Mouse (Mus musculus): ENCODE results near the gene Exoc7. TPM values are rescaled to one million over a fixed set of nuclear protein-coding genes. Genes with fewer than 3 reads are reported as not detected.

Gene Exoc7
- polyA plus RNA-seq (2016; fragmentation: Nextera tagmentation; extraction: Ambion mirVana): 75.5 and 89.3 TPM in 2 replicates

DNA sequence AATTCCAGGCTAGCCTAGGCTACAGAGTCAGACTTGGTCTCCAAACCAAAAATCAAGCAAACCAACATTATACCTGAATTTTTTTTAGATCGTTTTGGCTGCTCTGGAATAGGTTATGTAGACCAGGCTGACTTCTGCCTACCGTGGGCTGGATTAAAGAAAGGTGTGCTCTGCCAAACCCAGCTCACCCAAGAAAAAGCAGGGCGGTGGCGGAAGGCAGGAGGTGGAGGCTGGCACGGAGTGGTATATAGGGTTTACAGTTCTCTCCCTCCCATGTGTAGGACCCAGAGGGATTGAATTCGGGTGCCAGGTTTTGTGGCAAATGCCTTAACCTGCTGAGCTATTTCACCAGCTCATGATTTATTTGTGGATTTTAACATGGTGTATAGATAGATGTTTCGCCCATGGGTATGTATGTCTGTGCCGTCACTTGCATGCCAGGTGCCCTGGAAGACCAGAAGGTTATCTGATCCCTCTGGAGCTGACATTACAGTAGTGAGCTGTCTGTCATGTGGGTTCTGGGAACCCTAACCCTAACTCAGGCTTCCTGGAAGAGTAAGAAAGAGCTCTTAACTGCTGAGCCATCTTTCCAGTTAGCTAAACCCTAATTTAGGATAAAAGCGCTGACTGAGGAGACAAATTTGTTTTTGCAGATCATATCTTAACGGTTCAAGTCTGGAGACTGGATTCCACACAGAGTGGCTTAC, at the start of gene Exoc7:
Gene Exoc7, minus strand, starts transcription at position 215 of the 707 bp plus-strand sequence.
- Histone ChIP-seq H3K27me3 (replicated peaks) (0 out of 2 replicates have a peak, but pooled peaks cover 4% of the 10 kb centered on the region), H3K9ac (peak within 1 kb of the TSS; percentile 75), H3K4me3 (peak within 1 kb of the TSS; percentile 57), H3K27ac (no peak within 1 kb of the TSS), H3K4me1 (peaks cover 6% of the 10 kb centered on the region; the same call in 1 of the 2 replicates), H3K4me2 (replicated peaks) (peak within 1 kb of the TSS; percentile 88), H3K36me3 (peaks cover 27% of the 10 kb centered on the region), H3K9me3 (no peaks in the 10 kb centered on the region)
- WGBS: 82% methylated on average over 10 of the region's 10 CpGs
- ATAC-seq (ENCODE audit: low FRiP score, low read depth): peak; percentile 45; the same call in 1 of the 2 replicates

DNA sequence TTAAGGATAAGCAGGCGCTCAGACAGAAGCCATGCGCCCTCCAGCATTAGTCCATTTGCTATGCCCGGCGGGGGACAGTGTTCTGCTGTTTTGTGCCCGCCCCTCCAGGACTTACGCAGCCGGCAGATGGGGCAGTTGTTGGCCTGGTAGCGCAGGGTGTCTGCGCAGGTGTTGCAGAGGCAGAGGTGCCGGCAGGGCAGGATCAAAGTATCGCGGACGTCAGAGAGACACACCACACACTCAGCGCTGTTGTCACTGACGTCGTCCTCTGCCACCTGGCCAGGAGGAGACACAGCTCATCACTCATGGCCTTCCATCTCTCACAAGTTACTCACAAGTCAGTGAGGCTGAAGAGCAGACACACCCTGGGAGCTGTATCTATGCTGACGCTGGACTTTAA, 47.5 kb upstream of the Exoc7 start:
- ATAC-seq (ENCODE audit: low FRiP score, low read depth): no peak
- 0 out of 2 replicates have a peak, but pooled peaks cover 4% of the 10 kb centered on the region for H3K9me3 ChIP-seq
- no peaks in the 10 kb centered on the region for H3K4me1 ChIP-seq
- H3K4me3 ChIP-seq: no peak overlapping the region
- no peak overlapping the region for H3K9ac ChIP-seq
- 44% methylated on average over 17 of the region's 17 CpGs for WGBS
- no peak overlapping the region for H3K27ac ChIP-seq
- H3K4me2 ChIP-seq (replicated peaks): no peak overlapping the region
- peaks cover 53% of the 10 kb centered on the region for H3K36me3 ChIP-seq
- no peaks in the 10 kb centered on the region for H3K27me3 ChIP-seq (replicated peaks)

DNA sequence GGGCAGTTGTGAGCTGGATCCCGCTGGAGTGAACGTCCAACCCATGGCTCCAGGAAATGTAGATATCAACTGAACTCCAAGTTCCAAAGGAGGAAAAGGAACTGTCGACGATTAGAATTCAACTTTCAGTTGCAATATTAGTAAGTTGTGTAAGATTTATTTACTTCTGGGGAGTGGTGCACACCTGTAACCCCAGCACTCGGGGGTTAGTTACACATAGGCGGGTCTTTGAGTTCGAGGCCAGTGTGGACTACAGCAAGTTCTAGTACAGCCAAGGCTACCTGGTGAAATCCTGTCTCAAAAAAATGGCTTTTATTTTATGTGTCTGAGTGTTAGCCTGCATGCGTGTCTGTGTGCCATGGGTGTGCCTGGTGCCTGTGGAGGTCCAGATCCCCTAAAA, 46.5 kb upstream of the Exoc7 start:
- Histone ChIP-seq H3K4me3 (no peak overlapping the region), H3K4me1 (no peaks in the 10 kb centered on the region), H3K4me2 (replicated peaks) (no peak overlapping the region), H3K27me3 (replicated peaks) (no peaks in the 10 kb centered on the region), H3K9me3 (0 out of 2 replicates have a peak, but pooled peaks cover 4% of the 10 kb centered on the region), H3K9ac (no peak overlapping the region), H3K36me3 (peaks cover 48% of the 10 kb centered on the region), H3K27ac (no peak overlapping the region)
- ATAC-seq (ENCODE audit: low FRiP score, low read depth): no peak
- 94% methylated on average over 8 of the region's 8 CpGs for WGBS

DNA sequence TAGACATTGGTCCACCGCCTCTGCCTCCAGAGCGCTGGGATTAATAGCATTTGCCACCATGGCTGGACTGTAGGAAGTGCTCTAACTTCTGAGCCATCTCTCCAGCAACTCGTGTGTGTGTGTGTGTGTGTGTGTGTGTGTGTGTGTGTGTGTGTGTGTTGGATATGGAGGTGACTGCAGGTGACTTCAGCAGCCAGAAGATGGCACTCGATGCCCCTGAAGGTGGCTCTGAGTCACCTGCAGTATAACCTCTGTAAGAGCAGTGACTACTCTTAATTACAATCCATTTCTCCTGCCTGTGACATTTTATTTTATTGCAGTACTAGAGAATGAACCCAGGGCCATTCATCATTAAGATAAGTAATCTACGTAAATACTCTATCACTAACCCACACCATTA, 44.3 kb upstream of the Exoc7 start:
- Histone ChIP-seq H3K36me3 (peaks cover 69% of the 10 kb centered on the region), H3K4me2 (replicated peaks) (no peak overlapping the region), H3K27ac (no peak overlapping the region), H3K9ac (no peak overlapping the region), H3K4me1 (no peaks in the 10 kb centered on the region), H3K4me3 (no peak overlapping the region), H3K27me3 (replicated peaks) (no peaks in the 10 kb centered on the region), H3K9me3 (0 out of 2 replicates have a peak, but pooled peaks cover 4% of the 10 kb centered on the region)
- no peak for ATAC-seq (ENCODE audit: low FRiP score, low read depth)
- 93% methylated on average over 5 of the region's 5 CpGs for WGBS

DNA sequence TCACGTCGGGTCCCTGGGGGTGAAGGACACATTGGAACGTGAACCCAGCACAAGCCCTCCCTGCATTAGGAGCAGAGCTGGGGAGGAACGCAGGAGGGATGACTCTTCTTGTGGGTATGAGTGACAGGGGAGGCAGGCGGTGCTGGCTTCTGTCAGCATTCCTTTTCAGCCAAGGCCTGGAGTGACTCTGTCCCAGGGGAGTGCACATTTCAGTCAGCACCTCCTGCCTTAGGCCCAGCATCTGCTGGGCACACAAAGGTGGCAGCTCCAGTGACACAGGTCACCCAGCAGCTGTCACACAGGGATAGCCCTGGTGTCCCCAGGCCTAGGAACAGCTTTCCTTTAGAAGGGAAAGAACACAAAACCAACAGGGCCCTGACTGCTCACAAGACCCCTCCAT, 40.9 kb upstream of the Exoc7 start:
- 81% methylated on average over 5 of the region's 5 CpGs for WGBS
- Histone ChIP-seq H3K36me3 (peaks cover 67% of the 10 kb centered on the region), H3K4me1 (no peaks in the 10 kb centered on the region), H3K4me2 (replicated peaks) (no peak overlapping the region), H3K27ac (no peak overlapping the region), H3K27me3 (replicated peaks) (no peaks in the 10 kb centered on the region), H3K4me3 (no peak overlapping the region), H3K9me3 (no peaks in the 10 kb centered on the region), H3K9ac (no peak overlapping the region)
- ATAC-seq (ENCODE audit: low FRiP score, low read depth): no peak

DNA sequence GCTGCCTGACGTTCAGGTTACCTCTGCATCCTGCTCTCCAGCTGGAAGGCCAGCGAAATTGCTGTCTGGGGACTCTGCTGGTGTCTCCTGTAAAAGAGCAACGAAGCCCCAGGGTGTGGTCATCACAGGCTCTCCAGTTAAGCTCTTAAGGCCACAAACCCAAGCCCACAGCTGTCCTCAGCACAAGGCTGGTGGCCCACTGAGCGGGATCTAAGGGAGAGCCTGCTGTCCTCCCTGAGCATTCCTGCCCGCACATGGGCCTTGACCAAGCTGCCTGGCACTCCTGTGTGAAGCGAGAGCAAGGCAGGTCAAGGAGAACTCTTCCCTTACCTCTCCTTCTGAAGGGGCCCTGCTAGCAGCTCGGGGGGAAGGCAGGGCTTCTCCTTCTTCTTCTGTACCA, 40.0 kb upstream of the Exoc7 start:
- H3K4me2 ChIP-seq (replicated peaks): no peak overlapping the region
- H3K9ac ChIP-seq: no peak overlapping the region
- 78% methylated on average over 7 of the region's 7 CpGs for WGBS
- no peak overlapping the region for H3K27ac ChIP-seq
- H3K27me3 ChIP-seq (replicated peaks): no peaks in the 10 kb centered on the region
- H3K9me3 ChIP-seq: no peaks in the 10 kb centered on the region
- peaks cover 72% of the 10 kb centered on the region for H3K36me3 ChIP-seq
- no peak overlapping the region for H3K4me3 ChIP-seq
- no peaks in the 10 kb centered on the region for H3K4me1 ChIP-seq
- no peak for ATAC-seq (ENCODE audit: low FRiP score, low read depth)

DNA sequence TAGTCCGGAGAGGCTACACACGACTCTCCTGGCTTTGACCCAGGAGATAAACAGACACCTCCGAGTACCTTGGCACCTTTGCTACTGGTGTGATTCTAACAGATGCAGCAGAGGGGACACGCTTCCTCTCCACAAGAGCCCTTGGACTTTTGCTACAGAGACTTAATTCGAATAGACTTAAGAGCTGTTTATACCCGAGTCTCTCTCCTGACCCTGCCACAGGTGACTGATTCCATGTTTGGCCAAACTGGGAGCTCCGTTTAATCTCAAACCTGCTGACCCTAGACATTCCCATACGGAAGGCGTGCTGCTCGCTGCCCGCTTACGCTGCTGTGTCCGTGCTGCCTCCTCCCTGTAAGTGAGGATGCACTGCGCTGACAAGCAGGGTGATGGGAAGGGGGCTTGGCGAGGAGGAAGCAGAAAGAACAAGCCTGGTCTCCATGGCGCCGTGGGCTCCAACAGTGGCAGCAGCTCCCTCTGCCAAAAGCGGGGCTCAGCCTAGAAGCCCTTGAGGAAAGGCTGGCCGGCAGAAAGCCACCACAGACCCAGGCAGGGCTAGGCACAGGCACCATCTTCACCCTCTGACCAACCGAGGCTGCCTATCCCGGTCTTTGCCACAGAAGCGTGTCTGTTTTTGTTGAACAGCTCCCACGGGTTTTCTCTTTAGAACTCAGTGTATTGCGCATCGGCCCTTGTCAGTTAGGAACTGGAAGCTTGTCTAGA, 35.2 kb upstream of the Exoc7 start:
- WGBS: 80% methylated on average over 25 of the region's 25 CpGs
- H3K9me3 ChIP-seq: no peaks in the 10 kb centered on the region
- ATAC-seq (ENCODE audit: low FRiP score, low read depth): no peak
- no peak overlapping the region for H3K4me2 ChIP-seq (replicated peaks)
- H3K9ac ChIP-seq: no peak overlapping the region
- H3K36me3 ChIP-seq: peaks cover 65% of the 10 kb centered on the region
- H3K4me3 ChIP-seq: no peak overlapping the region
- no peaks in the 10 kb centered on the region for H3K27me3 ChIP-seq (replicated peaks)
- H3K27ac ChIP-seq: no peak overlapping the region
- H3K4me1 ChIP-seq: 0 out of 2 replicates have a peak, but pooled peaks cover 2% of the 10 kb centered on the region

- WGBS: 83% methylated on average over 6 of the region's 6 CpGs
- H3K9ac ChIP-seq: no peak overlapping the region
- no peaks in the 10 kb centered on the region for H3K9me3 ChIP-seq
- no peak overlapping the region for H3K4me3 ChIP-seq
- H3K4me1 ChIP-seq: peaks cover 44% of the 10 kb centered on the region
- no peak for ATAC-seq (ENCODE audit: low FRiP score, low read depth)
- no peak overlapping the region for H3K4me2 ChIP-seq (replicated peaks)
- peaks cover 25% of the 10 kb centered on the region for H3K36me3 ChIP-seq
- no peak overlapping the region for H3K27ac ChIP-seq
- peaks cover 21% of the 10 kb centered on the region for H3K27me3 ChIP-seq (replicated peaks)
Observed at GRCm38 (mm10) chr11:116337531-116337930, 30.5 kb upstream of the Exoc7 start.

- Histone ChIP-seq H3K27ac (no peak overlapping the region), H3K4me3 (no peak overlapping the region), H3K9me3 (no peaks in the 10 kb centered on the region), H3K9ac (peak overlapping the region; percentile 0; the same call in 1 of the 2 replicates), H3K36me3 (peaks cover 20% of the 10 kb centered on the region), H3K27me3 (replicated peaks) (peaks cover 21% of the 10 kb centered on the region), H3K4me2 (replicated peaks) (no peak overlapping the region), H3K4me1 (peaks cover 49% of the 10 kb centered on the region)
- no peak for ATAC-seq (ENCODE audit: low FRiP score, low read depth)
- WGBS: 55% methylated on average over 12 of the region's 12 CpGs
Observed at GRCm38 (mm10) chr11:116337000-116337399, 30.0 kb upstream of the Exoc7 start.

GRCm38 (mm10) chr11:116336393-116336792, 29.4 kb upstream of the Exoc7 start:
- peaks cover 55% of the 10 kb centered on the region for H3K4me1 ChIP-seq
- H3K9ac ChIP-seq: peak overlapping the region; percentile 61; the same call in 1 of the 2 replicates
- peak overlapping the region; percentile 96 for H3K4me2 ChIP-seq (replicated peaks)
- ATAC-seq (ENCODE audit: low FRiP score, low read depth): no peak
- 88% methylated on average over 4 of the region's 4 CpGs for WGBS
- H3K36me3 ChIP-seq: peaks cover 20% of the 10 kb centered on the region
- no peak overlapping the region for H3K27ac ChIP-seq
- H3K4me3 ChIP-seq: 0 out of 2 replicates have a peak overlapping the region, but pooled peaks have one; percentile 44
- no peaks in the 10 kb centered on the region for H3K9me3 ChIP-seq
- peaks cover 21% of the 10 kb centered on the region for H3K27me3 ChIP-seq (replicated peaks)

DNA sequence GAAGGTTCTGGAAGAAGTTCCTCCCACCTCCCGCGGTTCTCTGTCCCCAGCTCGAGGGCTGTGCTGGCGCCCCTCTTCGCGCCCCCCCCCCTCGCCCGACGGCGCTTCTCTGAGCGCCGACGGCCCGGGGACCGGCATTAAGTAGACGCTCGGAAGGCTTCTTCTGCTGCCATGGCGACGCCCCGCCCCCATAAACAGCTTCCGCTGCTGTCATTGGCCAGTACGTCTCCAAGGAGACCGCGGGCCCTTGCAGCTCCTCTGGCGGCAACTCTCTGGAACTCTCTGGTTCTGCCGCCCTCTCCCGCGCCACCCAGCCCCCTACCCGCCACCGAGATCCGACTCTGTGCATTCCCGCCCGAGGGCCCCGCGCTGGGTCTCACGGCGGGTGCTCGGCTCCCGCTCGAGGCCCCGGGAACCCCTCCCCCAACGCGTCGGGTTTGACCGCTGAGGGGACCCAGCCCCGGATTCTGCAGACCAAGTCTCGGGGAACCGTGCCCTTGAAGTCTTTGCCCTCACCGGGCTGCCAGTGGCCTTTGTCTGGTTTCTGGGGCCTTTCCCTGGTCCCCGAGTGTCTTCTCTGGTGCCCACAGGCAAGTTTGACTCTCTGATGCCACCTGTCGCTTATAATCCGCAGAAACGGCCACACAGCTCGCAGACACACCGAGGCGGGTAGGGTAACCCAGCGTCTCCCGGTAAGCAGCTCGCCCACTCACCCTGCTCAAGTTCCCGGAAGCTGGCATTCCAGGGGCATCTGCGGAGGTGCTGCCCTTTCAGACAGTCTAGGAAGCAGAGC, 28.4 kb upstream of the Exoc7 start, which contains the start of gene Foxj1:
Gene Foxj1, minus strand, starts transcription at position 156 of the 793 bp plus-strand sequence.
- Histone ChIP-seq H3K9me3 (no peaks in the 10 kb centered on the region), H3K27ac (0 out of 2 replicates have a peak within 1 kb of the TSS, but pooled peaks have one; percentile 20), H3K36me3 (peaks cover 20% of the 10 kb centered on the region), H3K9ac (peak within 1 kb of the TSS; percentile 61), H3K27me3 (replicated peaks) (peaks cover 21% of the 10 kb centered on the region), H3K4me2 (replicated peaks) (peak within 1 kb of the TSS; percentile 96), H3K4me3 (peak within 1 kb of the TSS; percentile 44), H3K4me1 (peaks cover 65% of the 10 kb centered on the region)
- WGBS: under 1% methylated on average over 60 of the region's 61 CpGs
- peak; percentile 83 for ATAC-seq (ENCODE audit: low FRiP score, low read depth)
